9 mouse cellular contexts compared by ENCODE assay signal in genomic region chr8:106929155-106929913, GRCm38 (mm10). TPM values are rescaled to one million over a fixed set of nuclear protein-coding genes. Genes with fewer than 3 reads are reported as not detected.
DNase-seq lines count a peak whose midpoint lies in the region; ATAC-seq and TF ChIP-seq lines count a peak whose summit lies in the region.
"Had no signal": no experiment of that assay in that cellular context is flagged by ENCODE, and none has a peak within 500 bp of the region (broad histone marks: within the 10 kb centered on the region; RNA-seq: fewer than 3 reads in every experiment).

No protein-coding gene starts in this region.

- no peak overlapping the region for H3ac ChIP-seq in C2C12 (ENCODE audit: control insufficient read depth, insufficient read length, low read depth)

- no peaks in the 10 kb centered on the region for H3K27me3 ChIP-seq in C2C12 (ENCODE audit: control insufficient read depth, insufficient read depth, insufficient read length)
- no peaks in the 10 kb centered on the region for H3K27me3 ChIP-seq in heart, embryonic 12.5 days (replicated peaks)
- no peaks in the 10 kb centered on the region for H3K27me3 ChIP-seq in liver, embryonic 11.5 days (replicated peaks; ENCODE audit: control insufficient read depth, insufficient read depth, low read length)

- H3K9me3 ChIP-seq in heart, embryonic 12.5 days (replicated peaks), result no peaks in the 10 kb centered on the region
- no peaks in the 10 kb centered on the region for H3K9me3 ChIP-seq in liver, embryonic 11.5 days (ENCODE audit: control insufficient read depth, low read length)

- TF ChIP-seq CTCF in C2C12 (IDR thresholded peaks at IDR 0.05; ENCODE audit: control insufficient read depth, insufficient read depth, insufficient read length), result no peak

- no peak overlapping the region for H3K4me2 ChIP-seq in heart, embryonic 12.5 days
- H3K4me2 ChIP-seq in liver, embryonic 11.5 days, result no peak overlapping the region

- ATAC-seq in heart, embryonic 12.5 days (ENCODE audit: insufficient number of reproducible peaks, low FRiP score), result no peak
- no peak for ATAC-seq in liver, embryonic 11.5 days (replicated peaks; ENCODE audit: low FRiP score)

- no peak overlapping the region for H3K9ac ChIP-seq in heart, embryonic 12.5 days
- H3K9ac ChIP-seq in liver, embryonic 11.5 days (ENCODE audit: low read depth, low read length), result no peak overlapping the region

- no peaks in the 10 kb centered on the region for H3K79me2 ChIP-seq in C2C12 (ENCODE audit: control insufficient read depth, insufficient read depth)

- H3K4me3 ChIP-seq in C2C12 (ENCODE audit: insufficient read depth, poor library complexity, severe bottlenecking), result no peak overlapping the region
- H3K4me3 ChIP-seq in heart, embryonic 12.5 days, result no peak overlapping the region
- H3K4me3 ChIP-seq in liver, embryonic 11.5 days (ENCODE audit: low read depth, low read length), result no peak overlapping the region
- H3K4me3 ChIP-seq: megakaryocyte, embryonic 14.5 days had no signal

- WGBS in heart, embryonic 12.5 days, result 67% methylated on average over 6 of the region's 6 CpGs
- 55% methylated on average over 6 of the region's 6 CpGs for WGBS in liver, embryonic 11.5 days

- H3K4me1 ChIP-seq in heart, embryonic 12.5 days (replicated peaks), result peaks cover 10% of the 10 kb centered on the region
- H3K4me1 ChIP-seq in liver, embryonic 11.5 days (replicated peaks; ENCODE audit: control insufficient read depth, insufficient read depth, low read length), result peaks cover 9% of the 10 kb centered on the region

- H3K79me3 ChIP-seq in C2C12 (ENCODE audit: low read depth), result no peaks in the 10 kb centered on the region

- H3K27ac ChIP-seq in heart, embryonic 12.5 days (ENCODE audit: poor library complexity, severe bottlenecking), result peak overlapping the region; percentile 39
- H3K27ac ChIP-seq in liver, embryonic 11.5 days (ENCODE audit: low read depth, low read length), result no peak overlapping the region

- peak; percentile 80 for DNase-seq in adrenal gland, postnatal 10 days
- DNase-seq in kidney, postnatal 36 days, result peak; percentile 74 to 90
- peak; percentile 67 for DNase-seq in testis, postnatal 14 days (ENCODE audit: low spot score)
- DNase-seq in right cerebral cortex, adult 2 months (ENCODE audit: low spot score in 2 of 2), result no peak
- no peak for DNase-seq in liver, embryonic 11.5 days (ENCODE audit: low spot score)
- no peak for DNase-seq in frontal cortex, postnatal 14 days (ENCODE audit: low spot score in 2 of 2)

- peaks cover 9% of the 10 kb centered on the region for H3K36me3 ChIP-seq in C2C12 (ENCODE audit: control insufficient read depth, insufficient read depth)
- peaks cover 5% of the 10 kb centered on the region; the same call in 1 of the 2 replicates for H3K36me3 ChIP-seq in heart, embryonic 12.5 days
- no peaks in the 10 kb centered on the region for H3K36me3 ChIP-seq in liver, embryonic 11.5 days (ENCODE audit: control insufficient read depth, insufficient read depth, low read length)

TF ChIP-seq in C2C12, 6 proteins besides CTCF, POLR2A, EP300 and RAD21:
- TF ChIP-seq MYOG (IDR thresholded peaks at IDR 0.05; ENCODE audit: control insufficient read depth, extremely low read depth, insufficient read length) (no peak), FOSL1 (IDR thresholded peaks at IDR 0.05; ENCODE audit: insufficient read depth, low read length, poor library complexity, severe bottlenecking) (no peak), CEBPB (IDR thresholded peaks at IDR 0.05; ENCODE audit: low read depth) (peak; percentile 22), MYOD1 (IDR thresholded peaks at IDR 0.05; ENCODE audit: control insufficient read depth, insufficient read length, low read depth) (no peak), USF1 (IDR thresholded peaks at IDR 0.05; ENCODE audit: low read depth) (no peak), MAX (IDR thresholded peaks at IDR 0.05) (no peak)

RNA-seq across cellular contexts. Expression of gene Sntb2, which starts 6.2 kb away (rescaled TPM):
- polyA plus RNA-seq in C2C12 (2012; fragmentation: generic; extraction: Trizol), result 8.6 TPM
- 10 to 100 TPM; 23.5 to 30.0 TPM for total RNA-seq in adrenal gland, postnatal 10 days (2021)
- 11.5 and 12.2 TPM in 2 replicates for polyA plus RNA-seq in heart, embryonic 12.5 days (2016; fragmentation: Nextera tagmentation; extraction: Ambion mirVana)
- polyA plus RNA-seq in liver, embryonic 11.5 days (2014; fragmentation: Nextera tagmentation; extraction: Ambion mirVana), result 4.2 and 4.9 TPM in 2 replicates

RNA-seq across cellular contexts. Expression of gene Utp4, which starts 35.9 kb away (rescaled TPM):
- polyA plus RNA-seq in C2C12 (2012; fragmentation: generic; extraction: Trizol), result 67.3 TPM
- 10 to 100 TPM; 36.2 to 40.8 TPM for total RNA-seq in adrenal gland, postnatal 10 days (2021)
- 46.6 and 47.0 TPM in 2 replicates for polyA plus RNA-seq in heart, embryonic 12.5 days (2016; fragmentation: Nextera tagmentation; extraction: Ambion mirVana)
- polyA plus RNA-seq in liver, embryonic 11.5 days (2014; fragmentation: Nextera tagmentation; extraction: Ambion mirVana), result 111 and 120 TPM in 2 replicates

RNA-seq across cellular contexts. Expression of gene Has3, which starts 59.3 kb away (rescaled TPM):
- 0.16 TPM for polyA plus RNA-seq in C2C12 (2012; fragmentation: generic; extraction: Trizol)
- total RNA-seq in adrenal gland, postnatal 10 days (2021), result 1 to 10 TPM in 1 of 2 experiments, under 1 TPM in 1; 0.96 to 2.2 TPM
- 0.11 and 0.14 TPM in 2 replicates for polyA plus RNA-seq in heart, embryonic 12.5 days (2016; fragmentation: Nextera tagmentation; extraction: Ambion mirVana)
- 0.07 and 0.09 TPM in 2 replicates for polyA plus RNA-seq in liver, embryonic 11.5 days (2014; fragmentation: Nextera tagmentation; extraction: Ambion mirVana)

Comparison
In these comparisons a context has a peak if more than half of its experiments do, and no peak if none do; other contexts are left out.
1. DNase-seq: peak in adrenal gland, postnatal 10 days (single experiment), kidney, postnatal 36 days (2 of 2) and testis, postnatal 14 days (single experiment); none in right cerebral cortex, adult 2 months (0 of 2), liver, embryonic 11.5 days (single experiment) and frontal cortex, postnatal 14 days (0 of 2).